Mouse (Mus musculus): ENCODE measurements at regions not wholly inside any gene's neighbourhood (a gene's known extent, or its start where the extent isn't known, plus 50 kb on each side); places are given as distances from the start of the nearest gene placed in this dataset.

DNA sequence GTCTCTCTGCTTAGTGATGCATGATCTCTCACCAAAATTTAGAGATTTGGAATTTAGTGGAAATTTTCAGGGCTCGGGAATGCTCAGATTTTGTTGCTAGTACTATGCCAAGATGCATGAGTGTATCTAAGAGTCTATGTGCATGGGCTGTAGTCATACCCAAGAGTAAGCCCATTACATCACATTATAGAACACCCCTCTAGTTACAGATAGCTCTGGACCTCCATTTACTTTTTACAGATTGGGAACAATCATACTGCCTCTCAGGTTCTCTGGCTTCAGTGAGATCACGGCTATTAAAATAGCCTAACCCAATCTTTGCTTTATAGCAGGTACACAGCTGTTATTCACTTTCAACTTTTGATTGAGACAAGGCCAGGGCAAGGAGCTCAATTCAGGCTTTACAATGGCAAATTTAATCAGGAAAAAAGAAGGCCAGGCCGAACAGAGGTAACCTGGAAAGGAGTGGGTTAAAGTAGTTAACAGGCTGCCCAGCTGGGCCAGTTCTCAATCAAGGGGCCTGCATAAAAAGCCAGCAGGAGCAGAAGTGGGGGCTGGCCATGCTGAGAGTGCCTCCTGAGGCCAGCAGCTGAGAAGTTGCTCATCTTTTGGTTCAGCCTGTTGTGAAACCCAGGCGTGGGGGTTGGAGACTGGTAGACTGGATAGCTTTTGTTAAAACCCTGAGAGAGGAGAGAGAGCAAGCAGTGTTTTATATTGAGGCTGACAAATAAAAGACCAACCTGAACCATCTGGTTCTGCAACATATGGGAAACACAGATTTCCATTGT is 509.2 kb upstream of the Pou3f2 start:
- peak in 1 of 2 experiments; percentile 9 for DNase-seq

DNA sequence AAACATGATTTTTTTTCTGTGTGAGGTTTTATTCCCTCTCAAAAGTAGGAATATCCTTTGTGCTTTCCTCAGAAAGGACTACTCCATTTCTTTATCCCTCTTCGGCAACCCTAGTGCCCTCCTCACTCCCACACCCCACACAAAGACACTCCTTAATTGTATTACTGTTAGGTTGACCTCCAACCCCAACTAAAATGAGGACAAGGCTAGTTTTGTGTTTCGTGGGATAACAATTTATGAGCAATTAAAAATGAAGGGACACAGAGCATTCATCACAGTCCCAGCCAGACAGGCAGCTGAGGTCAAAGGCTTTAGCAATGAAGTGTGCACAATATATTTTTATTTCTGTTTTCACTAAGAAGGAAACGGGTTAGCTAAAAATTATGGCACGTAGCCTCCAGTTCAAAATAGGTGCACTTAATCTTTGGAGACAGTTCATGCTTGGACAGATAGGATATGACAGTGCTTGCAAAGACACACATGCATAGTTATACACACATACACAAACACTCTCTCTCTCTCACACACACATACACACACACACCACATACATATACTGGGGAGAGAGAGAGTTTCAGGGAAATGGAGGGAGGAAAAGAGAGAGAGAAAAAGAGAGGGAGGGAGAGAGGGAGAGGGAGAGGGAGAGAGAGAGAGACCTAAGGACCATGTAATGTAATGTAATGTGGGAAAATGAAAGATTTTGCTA is 498.8 kb upstream of the Pou3f2 start:
- no peak for DNase-seq

DNA sequence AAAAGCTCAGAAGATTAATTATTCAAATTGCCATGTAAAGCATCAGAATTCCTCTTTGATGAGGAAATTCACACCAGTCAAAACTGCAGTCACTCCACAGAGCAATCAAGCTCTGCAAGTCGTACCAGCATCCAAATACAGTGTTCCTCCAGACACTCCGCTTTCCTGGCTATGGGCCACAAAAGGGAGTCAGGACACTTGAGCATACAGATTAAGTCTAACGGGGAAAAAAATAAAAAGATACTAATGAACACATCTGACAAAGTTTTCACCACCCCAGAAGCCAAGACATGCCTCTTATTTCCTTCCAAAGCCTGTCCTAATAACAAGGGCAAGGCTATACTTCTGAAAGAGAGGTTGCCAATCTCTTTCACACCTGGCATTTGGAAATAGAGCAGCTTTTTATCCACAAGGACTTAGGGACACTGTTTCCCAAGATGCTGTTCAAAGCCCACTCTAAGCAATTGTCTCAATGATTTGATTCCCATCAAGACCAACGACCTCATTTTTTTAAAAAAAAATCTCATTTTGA is 485.5 kb upstream of the Pou3f2 start:
- peak in 1 of 2 experiments; percentile 13 for DNase-seq

DNA sequence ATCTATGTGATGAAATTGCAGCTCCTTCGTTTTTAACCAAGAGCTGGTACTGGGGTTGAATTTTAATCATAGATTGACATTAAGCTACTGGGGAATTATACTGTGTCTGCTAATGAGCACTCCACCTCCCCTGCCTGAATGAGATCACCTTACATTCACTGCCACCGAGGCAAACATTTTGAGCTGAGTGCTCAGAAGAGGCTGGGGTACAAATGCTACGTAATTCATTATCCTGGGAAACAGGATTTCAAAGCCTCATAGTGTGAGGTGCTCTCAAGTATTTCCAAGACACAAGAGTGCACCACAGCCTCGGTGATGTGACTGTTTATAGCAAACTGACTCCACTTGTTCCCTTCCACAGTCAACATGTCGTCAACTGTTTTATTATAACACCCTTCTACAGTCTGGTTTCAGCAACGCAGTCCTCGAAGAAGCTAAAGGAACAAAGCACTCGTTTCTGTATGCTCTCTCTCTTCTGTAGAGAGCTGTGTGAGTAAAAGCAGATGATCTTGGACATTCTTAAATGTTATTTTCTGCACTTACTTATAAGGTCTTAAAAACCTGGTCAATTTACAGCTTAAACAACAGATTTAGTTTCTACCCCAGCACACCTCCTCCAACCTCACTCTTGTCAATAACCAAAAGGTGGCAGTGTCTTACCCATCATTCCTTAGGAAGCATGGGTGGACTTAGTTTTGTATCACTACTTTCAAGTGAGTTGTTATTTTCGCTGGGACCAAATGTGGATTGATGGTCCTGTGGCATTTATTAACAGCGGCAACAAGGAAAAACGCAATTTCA is 484.8 kb upstream of the Pou3f2 start:
- peak in 1 of 2 experiments; percentile 11 for DNase-seq

DNA sequence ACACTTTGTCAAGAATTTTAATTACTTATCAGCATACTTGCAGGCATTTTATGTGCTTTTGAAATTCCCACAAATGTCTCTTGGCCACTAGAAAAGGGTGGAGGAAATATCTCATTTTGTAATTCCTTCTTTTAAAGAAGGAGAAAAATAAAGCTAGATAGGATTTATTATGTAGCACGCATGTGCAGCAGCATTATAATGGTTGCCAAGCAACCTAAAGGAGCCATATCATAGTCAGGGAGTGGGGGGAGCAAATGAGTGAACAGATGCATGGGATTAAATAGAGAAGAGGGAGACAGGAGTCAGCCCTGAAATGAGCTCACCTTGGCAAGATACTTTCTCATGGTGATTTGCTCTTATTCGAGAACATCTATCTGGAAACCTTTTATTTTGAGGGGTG is 483.0 kb upstream of the Pou3f2 start:
- DNase-seq: peak in 1 of 2 experiments; percentile 3

DNA sequence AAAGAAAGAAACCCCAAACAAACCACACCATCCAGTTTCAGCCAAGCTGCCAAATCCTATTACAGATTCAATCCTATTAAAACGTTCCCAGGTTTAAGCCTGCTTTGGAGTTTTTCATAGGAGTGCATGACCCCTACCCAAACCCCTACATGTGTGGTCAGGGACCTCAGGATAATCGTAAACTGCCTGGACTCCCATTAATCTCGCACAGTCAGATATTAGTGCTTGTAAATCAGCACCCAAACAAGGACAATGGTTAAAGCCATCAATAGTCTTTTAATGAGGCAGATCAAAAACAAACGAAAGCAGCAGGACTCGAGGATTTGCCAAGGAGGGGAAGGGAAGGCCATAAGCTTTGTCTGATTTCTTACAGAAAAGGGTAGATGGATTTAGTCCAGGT is 482.3 kb upstream of the Pou3f2 start:
- peak in 1 of 2 experiments; percentile 7 for DNase-seq

DNA sequence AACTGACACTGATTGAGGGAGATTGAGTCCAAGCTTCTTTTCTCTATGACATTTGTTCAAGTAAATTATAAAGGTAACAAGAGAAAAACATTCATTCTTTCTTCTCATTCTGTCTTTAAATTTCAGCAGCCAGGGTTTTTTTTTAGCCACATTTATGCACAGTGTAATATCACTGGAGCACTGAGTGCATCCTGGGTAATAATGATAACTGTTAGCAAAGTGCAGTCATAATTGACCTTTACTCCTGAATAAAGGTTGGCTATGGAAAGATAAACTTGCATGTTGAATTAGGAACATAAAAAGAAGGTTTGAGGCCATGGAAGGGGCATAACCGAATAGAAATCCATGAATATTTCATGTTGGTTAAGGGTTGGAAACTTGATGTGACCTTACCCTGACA is 461.3 kb upstream of the Pou3f2 start:
- no peak for DNase-seq

DNA sequence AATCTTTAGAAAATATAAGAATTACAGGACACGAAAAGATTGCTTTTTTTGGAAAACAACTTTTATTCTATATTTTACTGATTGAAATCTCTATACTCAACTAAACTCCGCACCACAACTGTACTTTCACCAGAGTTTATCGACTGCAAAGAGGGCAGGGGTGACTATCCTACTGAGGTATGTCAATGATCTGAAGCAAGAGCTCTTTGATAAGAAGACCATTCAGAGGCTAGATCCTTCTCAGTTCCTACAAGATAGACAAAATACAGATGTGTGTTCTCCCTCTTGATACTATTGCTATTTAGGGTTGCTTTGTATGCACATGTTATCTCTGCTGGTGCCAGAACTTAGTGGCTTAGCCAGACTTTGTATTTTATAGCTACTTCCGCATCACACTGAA is 460.7 kb upstream of the Pou3f2 start:
- no peak for DNase-seq

DNA sequence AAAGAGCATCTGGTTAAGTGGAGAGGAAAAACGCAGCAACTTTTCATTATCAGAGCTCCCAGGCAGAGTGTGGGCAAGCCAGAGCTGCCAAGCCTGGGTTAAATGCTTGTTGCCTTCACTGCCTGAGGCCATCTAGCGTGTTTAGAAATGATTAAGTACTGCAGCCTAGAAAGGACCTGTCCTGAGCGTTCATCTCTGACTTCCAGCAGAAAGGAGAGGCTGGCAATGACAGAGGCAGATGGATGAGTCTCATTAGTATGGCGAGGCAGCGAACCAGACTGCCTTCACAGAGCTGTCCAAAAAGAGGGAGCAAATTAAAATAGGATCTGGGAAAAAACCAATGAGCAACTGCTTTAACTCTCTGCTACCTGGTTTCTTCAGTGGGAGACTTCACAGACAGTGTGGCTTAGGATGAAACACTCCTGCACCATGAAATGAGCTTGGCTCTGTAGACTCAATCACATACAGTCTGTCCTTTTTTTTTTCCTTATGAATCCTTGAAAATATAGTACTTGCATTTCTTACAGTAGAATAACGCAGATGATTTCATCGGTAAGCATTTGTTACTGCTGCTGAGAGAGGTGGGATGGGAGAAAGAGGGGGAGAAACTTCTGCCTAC is 458.7 kb upstream of the Pou3f2 start:
- peak; percentile 59 for DNase-seq

DNA sequence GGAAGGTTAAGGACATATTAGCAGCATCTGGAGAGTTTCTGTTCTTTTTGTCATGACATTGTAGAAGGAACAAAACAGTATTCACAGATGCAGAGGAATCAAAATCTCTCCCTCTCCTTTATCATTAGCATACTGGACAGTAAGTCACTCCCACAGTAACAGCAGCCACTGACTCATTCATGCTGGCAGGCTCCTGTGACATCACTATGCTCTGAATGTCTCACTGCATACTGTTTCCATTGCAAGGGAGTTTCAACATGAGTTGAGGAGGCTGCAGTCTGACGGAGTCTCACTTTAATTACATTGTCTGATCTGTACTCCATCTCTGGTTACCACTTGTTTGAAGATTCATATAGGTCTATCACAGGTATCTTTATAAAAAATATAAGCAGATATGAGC is 450.1 kb upstream of the Pou3f2 start:
- DNase-seq: no peak

DNA sequence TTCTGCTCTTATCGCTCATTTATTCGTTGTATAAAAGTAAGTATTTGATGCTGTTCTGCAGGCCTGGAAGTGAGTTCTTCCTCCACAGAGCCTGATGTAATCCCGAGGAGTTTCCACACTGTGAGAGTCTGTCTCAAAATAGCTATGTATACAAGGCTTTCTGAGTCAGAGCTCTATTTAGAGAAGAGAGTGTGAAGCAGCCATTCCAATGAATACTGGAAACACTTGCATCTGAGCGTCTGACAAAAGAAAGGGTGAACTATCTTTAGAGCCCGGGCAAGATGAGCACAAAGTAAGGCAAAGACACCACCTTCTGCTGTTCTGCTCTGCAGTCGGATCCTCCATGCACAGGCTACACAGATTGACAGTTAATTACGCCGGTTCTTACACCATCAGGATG is 436.0 kb upstream of the Pou3f2 start:
- no peak for DNase-seq

DNA sequence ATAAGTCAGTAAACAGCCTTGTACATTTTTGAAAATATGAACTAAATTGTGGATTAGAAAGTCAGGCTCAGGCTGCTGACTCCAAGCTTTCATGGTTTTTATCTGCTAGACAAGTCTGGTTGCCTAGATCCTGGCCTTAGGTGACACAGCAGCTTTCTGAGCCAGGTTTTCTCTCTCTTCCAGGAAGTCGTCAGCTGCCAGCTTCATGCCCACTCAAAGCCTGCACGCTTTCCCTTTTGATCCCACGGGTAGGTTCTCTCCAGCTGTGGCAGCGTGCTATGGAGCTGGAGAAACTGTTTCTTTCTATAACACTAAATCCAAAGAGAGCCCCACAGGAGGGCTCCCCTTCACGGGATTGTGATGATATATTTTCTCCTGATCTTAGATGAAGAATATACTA is 426.7 kb upstream of the Pou3f2 start:
- peak in 1 of 2 experiments; percentile 7 for DNase-seq

DNA sequence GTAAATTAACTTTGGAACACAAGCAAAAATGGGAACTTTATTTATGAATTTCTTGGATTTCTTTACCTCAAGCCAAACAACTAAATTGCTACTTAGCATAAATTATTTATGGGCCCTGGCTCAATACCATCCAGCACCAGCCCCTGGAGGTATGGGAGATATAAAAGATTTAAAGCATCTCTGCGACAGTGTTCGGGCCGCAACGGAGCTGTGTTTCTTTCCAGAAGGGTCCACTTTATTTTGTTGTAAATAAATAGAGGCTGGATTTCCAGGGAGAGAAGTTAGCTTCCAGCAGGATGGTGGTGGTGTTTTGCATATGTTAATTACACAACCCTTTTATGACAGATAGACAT is 404.5 kb upstream of the Pou3f2 start:
- DNase-seq: no peak

DNA sequence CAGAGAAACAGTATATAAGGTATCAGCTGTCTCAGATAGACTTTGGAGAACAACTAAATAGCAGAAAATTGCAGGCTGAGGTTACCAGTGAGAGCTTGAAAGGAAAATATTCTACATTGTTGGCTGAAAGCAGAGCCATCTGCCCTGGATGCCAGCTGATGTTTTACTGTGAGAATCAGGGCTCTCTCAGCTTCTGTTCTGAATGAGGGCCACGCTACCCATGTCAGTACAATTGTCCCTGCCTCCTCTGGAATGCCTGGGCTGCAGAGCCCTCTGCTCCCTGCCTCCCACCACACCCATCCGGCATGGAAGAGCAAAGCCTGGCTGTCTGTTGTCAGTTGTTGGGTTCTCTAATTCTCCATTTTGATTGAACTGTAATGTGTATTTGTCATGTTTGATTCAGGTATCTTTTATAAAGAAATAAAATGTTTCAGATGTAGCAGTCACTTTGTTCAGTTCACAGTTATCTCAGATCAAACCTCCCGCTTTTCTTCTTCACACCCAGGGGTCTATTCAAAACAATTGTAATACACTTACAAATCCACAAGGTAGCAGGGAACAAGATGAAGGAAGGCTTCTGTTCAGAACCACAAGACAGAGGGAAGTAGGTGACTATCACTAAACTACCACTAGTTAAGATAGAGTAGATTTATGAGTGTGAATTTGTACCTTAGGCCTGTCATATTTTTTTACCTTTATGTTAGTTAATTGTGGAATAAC is 404.0 kb upstream of the Pou3f2 start:
- no peak for DNase-seq

DNA sequence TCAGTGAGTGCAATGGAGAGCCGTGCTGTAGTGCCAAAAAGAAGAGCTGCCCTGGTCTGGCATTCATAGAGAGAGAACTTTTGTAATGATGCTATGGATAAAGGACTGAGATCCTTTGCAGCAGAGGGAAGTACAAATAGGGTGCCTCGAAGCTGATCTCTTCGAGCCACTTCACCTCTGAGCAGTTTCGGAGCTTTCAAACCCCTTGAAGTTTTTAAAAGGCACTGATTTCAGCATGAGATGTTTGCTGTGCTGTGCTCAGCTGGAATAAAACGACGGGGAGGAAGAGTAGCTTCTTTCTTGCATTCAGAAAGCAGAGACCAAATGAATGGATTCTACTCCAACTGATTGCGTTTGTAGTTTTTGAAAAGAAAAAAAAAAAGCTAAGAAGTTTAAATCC is 392.5 kb upstream of the Pou3f2 start:
- DNase-seq: no peak

DNA sequence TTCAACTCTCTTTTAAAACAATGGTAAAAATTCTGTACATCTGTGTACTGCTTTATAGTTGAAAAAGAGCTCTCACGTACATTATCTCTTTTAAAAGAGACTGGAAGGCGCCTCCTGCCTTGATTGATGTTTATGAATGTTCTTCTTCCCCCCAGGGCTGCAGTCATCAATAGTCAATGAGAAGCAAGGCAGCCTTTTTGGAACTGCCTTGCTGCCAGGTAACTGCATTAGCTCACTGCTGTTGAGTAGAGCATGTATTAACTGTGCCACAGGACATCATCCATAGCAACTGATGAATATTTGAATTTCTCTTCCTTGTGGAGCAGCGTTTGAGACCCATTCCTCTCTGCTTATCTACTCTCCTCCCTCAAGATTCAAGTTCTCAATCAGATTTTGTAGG is 387.2 kb upstream of the Pou3f2 start:
- DNase-seq: no peak

DNA sequence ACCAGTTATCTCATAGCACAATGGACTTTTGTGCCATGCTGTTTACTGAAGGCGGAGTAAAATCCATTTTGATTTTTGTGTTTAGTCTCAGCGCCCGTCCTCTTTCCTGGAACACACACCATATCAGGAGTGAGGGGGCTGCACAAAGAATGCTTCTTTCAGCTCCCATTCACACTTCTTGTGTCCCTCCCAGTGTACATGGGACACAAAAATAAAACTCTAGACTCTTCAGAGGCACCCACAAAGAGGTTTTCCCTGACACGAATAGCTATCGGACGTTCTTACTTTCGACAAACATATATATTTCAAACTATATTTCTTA is 347.9 kb upstream of the Pou3f2 start:
- DNase-seq: no peak

DNA sequence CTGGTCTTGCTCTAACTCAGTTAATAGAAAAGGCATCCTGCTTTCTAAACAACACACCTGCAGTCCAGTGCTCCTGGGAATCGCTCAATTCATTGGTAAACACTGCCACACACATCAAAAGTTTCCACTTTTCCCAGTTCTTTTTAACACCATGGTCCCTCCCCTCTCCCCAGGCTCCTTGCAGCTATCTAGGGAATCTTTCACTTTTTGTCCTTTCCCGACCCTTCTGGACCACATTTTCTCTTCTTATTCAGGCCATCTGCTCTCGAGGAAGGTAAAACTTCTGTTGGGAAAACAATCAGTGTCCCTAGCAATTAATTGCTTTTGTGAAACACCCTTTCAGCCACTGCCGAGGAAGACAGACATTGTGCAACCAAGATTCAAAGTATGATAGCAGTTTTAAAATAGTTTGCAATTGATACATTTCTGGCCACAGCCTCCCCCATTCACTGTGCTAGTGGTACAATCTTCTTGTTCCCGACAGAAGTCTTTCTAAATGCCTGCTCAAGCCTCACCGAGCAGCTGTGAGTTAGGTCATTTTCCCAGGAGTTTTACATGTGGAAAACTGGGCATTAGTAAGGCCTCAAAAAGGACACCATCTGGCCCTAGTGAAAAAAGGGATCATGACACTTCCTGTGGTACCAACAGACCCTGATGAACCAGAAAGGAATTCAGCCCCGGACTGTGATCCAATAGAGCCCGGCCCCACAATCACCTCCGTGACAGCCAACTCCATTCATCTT is 347.4 kb upstream of the Pou3f2 start:
- DNase-seq: peak; percentile 24 to 25

DNA sequence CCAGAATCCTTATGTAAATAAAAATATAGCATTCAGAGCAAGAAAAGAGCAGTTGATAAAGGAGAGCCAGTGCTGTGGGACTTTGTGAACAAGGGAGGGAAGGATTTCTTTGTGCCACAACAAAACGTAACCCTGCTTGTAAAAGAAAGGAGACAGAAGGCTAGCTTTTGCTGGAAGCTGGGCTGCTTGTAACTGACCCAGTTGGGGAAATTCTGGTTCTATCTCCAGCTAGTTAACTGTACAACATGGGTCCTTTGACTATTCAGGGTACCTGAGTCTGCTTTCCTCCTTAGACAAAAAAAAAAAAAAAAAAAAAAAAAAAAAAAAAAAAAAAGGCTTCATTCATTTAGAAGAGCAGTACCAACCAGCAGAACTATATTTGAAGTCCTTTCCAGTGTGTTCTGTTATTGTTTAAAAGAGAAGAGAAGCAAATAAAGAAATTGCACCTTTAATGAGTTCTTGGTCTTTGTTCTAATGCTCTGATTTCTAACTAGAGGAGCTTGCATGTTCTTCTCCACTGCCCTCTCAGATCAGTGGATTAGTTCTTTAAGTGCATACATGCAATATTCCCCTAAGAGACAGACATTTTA is 345.8 kb upstream of the Pou3f2 start:
- no peak for DNase-seq

DNA sequence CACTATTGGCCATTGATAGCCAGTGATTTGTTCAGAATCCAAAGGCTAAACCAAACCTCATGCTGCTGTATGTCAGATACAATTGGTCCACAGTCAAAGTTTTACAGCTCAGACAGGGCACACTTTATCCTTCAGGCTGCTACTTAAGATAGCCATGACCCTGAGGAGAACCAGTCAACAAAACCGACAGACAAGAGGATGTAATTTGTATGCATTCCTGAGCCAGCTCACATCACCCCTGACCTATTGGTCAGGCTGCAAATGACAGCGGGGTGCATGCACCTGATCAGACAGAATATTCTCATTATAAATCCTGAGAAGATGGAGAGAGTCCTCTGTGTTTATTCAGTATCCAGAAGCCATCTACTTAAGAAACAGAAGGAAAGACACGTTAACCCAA is 315.5 kb upstream of the Pou3f2 start:
- DNase-seq: no peak

DNA sequence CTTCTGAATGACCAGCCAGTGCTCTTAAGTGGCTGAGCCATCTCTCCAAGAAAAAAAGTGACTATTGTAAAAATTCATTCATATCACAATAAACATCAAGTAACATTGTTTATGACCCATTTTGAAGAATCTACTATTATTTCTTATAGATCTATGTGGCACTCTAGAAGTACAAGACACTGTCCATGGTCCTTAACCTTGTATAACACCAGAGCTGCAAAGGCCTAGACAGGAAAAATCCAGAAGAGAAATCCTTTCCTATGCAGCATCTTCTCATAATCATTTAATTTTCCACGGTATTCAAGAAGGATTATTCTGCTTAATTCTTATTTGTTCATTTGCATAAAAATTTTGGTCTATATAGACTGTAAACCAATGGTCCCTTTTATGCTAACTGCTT is 304.7 kb upstream of the Pou3f2 start:
- DNase-seq: no peak

Data from cerebellum, postnatal 10 days (tissue).